In the genomic region with DNA sequence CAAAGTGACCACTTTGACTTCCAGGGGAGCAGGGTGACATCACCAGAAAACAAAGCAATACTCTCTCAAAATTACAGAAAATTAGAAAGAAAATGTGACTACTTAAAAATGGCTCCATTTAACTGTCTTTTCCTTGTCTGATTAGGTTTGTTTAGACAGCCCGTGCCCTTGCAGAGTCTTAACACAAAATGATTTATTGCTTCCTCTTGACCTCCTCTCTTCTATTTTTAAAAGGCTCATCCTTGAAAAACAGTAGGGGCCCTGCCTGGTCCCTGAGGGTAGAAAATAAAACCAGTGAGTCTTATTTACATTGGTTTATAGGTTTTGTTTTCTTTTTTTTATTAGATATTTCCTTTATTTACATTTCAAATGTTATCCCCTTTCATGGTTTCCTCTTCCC, we compare ENCODE assay signal across 19 mouse cellular contexts.
"Had no signal": no experiment of that assay in that cellular context is flagged by ENCODE, and none has a peak within 500 bp of the region (broad histone marks: within the 10 kb centered on the region; RNA-seq: fewer than 3 reads in every experiment).

No protein-coding gene starts in this region.

- DNase-seq: lung, adult 18-20 months; lung, postnatal 4 days; midbrain, embryonic 14.5 days; retina, postnatal 1 day; right cerebral cortex, adult 18-20 months; right cerebral cortex, postnatal 25 days; right cerebral cortex, postnatal 4 days; spleen, adult 18-20 months; thymus, adult 18-20 months; thymus, postnatal 14 days; thymus, postnatal 36 days had no signal

- ATAC-seq: lung, postnatal 0 days; midbrain, embryonic 16.5 days had no signal

- H3K9ac ChIP-seq: lung, embryonic 15.5 days; midbrain, embryonic 12.5 days; neural tube, embryonic 13.5 days; neural tube, embryonic 15.5 days had no signal

- H3K9me3 ChIP-seq: lung, embryonic 15.5 days; midbrain, embryonic 10.5 days; midbrain, embryonic 12.5 days; neural tube, embryonic 13.5 days; neural tube, embryonic 15.5 days had no signal

- H3K36me3 ChIP-seq: lung, embryonic 15.5 days; midbrain, embryonic 10.5 days; midbrain, embryonic 12.5 days; neural tube, embryonic 13.5 days; neural tube, embryonic 15.5 days had no signal

- H3K4me2 ChIP-seq: lung, embryonic 15.5 days; midbrain, embryonic 12.5 days; neural tube, embryonic 13.5 days; neural tube, embryonic 15.5 days had no signal

- H3K4me3 ChIP-seq: lung, embryonic 15.5 days; midbrain, embryonic 10.5 days; midbrain, embryonic 12.5 days; myocyte; neural tube, embryonic 13.5 days; neural tube, embryonic 15.5 days had no signal

- H3K27ac ChIP-seq: lung, embryonic 15.5 days; midbrain, embryonic 10.5 days; midbrain, embryonic 12.5 days; neural tube, embryonic 13.5 days; neural tube, embryonic 15.5 days had no signal

- H3K4me1 ChIP-seq: lung, embryonic 15.5 days; midbrain, embryonic 10.5 days; midbrain, embryonic 12.5 days; neural tube, embryonic 15.5 days had no signal

- H3K27me3 ChIP-seq: lung, embryonic 15.5 days; midbrain, embryonic 12.5 days; neural tube, embryonic 13.5 days; neural tube, embryonic 15.5 days had no signal
